Mouse (Mus musculus) kidney, postnatal 36 days (tissue): ENCODE results near the gene G0s2.
A peak's percentile ranks its signal among the peaks of the same experiment; 100 is the strongest.

Experiments
- DNase-seq, 2 experiments: peaks; one replicate each; pipeline ENCODE4 v3.0.0; 2021 to 2022; ENCODE audit warnings: mixed read lengths in 2 of 2

The G0s2 gene

GRCm38 (mm10) chr1:193272916-193273601 lies at the start of gene G0s2:
Gene G0s2 (minus strand): TSS chr1:193273217.
- peak; percentile 86 to 88 for DNase-seq

DNA sequence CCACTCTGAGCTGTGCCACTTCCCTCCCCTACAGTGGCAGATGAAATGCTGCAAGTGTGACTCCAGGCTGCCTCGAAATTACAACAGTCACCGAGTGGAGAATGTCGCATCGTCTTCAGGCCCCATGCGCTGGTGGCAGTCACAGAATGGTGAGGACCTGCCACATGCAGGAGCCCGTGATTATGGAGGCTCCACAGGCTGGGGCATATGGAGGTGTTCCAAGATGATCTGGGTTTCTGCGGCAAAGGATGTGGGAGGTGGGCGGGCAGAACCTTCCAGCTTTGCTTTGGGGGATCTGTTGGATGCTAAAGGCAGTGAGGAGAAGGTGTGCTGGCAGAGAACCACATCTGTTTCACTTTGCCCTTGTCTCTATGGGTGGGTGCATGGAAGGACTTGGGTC lies 47.4 kb upstream of the G0s2 start:
- no peak for DNase-seq

GRCm38 (mm10) chr1:193319721-193320120 lies 46.7 kb upstream of the G0s2 start:
- no peak for DNase-seq

DNA sequence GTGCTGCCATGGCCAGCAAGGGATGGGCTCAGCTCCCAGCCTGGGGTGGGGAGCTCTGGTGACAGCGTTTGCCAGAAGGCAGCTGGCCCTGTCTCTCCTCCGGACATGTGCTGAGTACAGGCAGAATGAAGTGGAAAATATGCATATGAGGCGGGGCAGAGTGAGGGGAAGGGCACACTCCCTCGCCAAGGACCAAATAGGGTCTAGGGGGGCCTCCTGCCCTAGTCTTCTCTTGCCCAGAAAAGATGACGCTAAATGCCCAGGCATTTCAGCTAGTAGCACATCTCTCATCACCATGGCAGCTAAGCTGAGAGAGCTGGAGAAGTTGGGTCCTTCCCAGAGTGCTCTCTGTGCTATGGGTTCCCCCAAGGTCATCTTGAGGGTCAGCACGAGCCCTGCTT lies 44.1 kb upstream of the G0s2 start:
- peak in 1 of 2 experiments; percentile 31 for DNase-seq

GRCm38 (mm10) chr1:193316358-193316750 lies 43.3 kb upstream of the G0s2 start:
- no peak for DNase-seq

DNA sequence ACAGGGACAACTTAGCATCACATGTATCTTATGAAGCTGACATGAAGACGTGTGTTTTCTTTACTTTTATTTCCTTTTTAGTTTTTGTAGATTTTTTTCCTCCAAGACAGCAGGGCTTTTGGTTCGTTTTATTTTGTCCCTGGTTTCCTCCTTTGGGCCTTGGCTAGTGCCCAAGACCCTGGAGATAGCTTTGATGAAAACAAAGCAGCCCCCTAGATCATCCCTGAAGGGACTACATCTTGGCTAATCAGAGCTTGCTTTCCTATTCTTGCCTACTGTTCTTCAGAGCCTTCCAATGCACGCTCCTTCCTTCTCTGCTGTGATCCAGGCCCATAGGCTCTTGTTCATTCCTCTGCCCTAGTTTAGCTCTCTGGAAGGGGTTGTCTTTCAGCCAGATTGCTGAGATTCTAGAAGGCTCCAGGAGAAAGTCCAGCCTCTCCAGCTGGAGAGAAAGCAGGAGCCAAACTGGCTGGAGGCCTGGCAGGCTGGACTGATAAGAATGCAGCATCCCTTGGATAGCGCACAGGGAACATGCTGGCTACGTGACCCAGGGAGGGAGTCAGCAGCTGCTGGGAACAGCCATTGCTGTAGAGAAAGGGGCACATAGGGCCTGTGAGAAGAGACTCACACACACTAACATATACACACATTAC lies 42.8 kb upstream of the G0s2 start:
- peak; percentile 73 to 86 for DNase-seq

- DNase-seq = peak; percentile 84 to 89
Observed at GRCm38 (mm10) chr1:193311596-193311995, 38.6 kb upstream of the G0s2 start.

- peak in 1 of 2 experiments; percentile 30 for DNase-seq
Observed at GRCm38 (mm10) chr1:193310519-193311085, 37.6 kb upstream of the G0s2 start.

DNA sequence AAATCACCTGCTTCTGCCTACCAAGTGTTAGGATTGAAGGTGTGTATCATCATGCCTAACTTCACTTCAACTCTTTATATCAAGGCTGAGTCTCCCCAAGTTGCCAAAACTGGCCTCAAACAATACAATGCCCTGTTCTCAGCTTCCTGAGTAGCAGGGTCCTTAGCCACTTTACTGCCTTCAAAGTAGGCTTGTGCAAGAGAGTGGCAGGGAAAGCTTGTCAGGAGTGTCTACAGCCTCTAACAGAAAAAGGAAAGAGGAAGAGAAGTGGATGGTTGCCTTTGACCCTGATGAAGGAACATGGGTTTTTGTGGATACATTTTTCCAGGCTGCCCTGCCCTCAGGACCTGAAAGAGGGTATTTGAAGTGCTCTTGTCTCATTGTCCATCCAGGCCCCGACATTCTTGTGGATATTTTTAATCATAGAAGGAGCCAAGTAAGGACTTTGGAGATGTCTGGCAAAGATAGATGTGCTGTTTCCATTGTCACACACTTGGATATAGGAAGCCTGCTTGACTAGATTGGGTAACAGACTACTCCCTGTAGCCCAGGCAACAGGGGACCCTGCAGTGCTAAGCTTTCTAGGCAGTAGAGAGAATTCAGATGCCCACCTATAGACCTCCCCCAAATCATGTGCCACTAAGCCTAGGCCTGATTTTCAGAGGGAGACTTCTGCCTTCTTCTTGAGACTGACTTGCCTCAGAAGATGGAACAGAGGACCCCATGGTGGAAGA lies 36.9 kb upstream of the G0s2 start:
- DNase-seq = no peak

DNA sequence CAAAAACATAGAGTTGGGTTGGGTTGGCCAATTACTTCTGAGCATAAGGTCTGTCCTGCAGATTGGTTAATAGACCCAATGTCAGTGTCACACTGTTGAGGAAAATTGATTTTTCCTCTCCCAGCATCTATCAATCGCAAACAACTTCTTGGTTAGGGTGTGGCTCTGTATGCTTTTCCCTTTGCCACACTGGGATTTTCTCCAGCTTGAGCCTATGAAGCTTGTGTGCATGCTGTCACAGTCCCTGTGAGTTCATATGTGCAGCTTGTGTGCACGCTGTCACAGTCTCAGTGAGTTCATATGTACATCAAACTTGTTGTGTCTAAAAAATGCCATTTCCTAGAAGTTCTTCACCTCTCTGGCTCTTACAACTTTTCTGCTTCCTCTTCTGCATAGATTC lies 33.8 kb upstream of the G0s2 start:
- no peak for DNase-seq

GRCm38 (mm10) chr1:193305386-193305785 lies 32.4 kb upstream of the G0s2 start:
- no peak for DNase-seq

- DNase-seq = no peak
Observed at GRCm38 (mm10) chr1:193303096-193303495, 30.1 kb upstream of the G0s2 start.

DNA sequence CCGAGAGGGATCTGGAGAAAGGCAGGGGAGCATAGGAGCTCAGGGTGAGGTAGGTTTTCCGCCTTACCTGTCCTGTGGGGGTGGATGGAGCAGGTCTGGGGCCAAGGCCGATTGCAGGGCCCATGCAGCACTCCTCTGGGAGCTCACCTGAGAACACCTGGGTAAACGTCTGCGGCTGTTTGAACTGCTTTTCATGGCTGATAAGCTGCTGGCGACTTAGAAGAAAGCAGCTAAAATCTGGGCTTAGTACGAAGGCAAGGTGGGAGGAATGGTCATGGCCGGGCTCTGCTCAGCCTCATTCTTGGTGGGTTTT lies 29.0 kb upstream of the G0s2 start:
- DNase-seq = no peak

DNA sequence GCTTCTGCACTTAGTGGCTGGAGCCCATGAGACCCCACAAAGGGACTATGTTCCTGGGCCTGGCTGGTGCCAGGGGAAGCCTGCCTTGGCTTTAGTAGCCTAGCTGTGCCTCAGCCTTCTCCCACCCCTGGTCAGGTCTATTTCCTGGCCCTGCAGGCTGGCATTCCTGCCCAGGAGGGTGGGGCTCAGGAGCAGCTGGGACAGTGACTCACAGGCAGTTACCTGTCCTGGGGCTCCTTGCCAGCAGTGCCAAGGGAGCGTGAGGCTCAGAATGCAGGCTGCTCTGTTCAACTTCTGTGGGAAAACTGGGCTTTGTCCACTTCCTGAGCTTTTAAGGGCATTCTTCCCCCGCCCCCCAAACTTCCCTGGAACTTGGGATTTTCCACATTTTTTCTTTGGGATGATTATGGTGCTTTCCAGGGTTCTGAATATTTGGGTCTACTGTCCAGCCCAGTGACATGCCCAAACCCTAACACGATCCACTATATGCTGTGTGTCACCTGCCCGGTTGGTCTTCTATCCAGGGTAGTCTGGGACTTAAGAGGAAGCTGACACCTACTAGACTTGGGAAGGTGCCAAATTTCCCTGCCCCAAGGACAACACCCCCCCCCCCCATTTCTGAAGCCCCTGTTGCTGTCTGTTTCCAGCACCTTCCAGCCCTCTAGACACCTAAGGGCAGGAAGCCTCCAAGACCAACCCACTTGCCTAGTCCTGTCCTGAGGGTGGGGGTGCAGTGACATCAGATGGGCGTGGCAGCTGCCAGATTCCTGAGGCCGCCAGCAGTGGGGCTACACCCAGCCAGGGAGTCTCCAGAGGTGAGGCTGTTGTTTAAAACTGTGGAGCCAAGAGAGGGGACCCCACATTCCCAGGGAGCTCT lies 28.4 kb upstream of the G0s2 start:
- peak; percentile 25 to 47 for DNase-seq

DNA sequence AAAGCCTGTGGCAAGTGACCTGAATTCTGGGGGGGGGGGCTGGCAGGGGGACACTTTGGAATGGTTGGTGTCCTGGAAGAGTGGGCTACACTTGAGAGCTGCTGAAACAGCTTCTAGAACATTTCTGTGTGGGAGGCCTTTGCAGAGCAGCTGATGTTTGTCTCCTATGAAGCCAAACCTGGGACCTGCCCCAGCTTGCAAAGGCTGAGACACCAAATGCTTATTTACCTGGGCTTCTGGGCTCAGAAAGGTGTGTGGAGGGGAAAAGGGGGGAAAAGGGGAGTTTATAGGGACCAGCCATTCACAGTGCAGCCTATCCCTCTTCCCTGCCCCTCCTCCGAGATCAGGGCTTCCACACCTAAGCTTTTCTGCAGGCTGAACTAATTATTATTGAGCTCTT lies 27.0 kb upstream of the G0s2 start:
- DNase-seq = no peak

- no peak for DNase-seq
Observed at GRCm38 (mm10) chr1:193298141-193298765, 25.2 kb upstream of the G0s2 start.

DNA sequence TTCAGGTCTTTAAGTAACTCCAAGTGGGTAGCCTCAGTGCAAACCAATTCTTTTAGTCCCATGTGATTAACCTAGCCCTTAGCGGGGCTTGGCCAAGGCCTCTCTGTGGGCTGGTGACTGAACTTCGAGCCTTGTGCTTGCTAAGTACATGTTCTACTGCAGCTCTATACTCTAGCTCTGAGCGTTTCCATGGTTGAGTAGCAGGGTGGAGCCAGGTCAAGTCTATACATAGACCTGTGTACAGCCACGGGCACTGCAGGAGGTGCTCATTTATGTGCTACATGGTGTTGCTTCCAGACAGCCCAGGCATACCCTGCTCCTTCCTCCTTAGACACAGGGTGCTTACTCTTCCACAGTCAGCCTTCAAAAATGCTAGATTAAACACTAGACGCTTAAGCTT lies 22.9 kb upstream of the G0s2 start:
- DNase-seq = no peak

- DNase-seq = peak; percentile 35 to 49
Observed at GRCm38 (mm10) chr1:193293926-193294325, 20.9 kb upstream of the G0s2 start.

DNA sequence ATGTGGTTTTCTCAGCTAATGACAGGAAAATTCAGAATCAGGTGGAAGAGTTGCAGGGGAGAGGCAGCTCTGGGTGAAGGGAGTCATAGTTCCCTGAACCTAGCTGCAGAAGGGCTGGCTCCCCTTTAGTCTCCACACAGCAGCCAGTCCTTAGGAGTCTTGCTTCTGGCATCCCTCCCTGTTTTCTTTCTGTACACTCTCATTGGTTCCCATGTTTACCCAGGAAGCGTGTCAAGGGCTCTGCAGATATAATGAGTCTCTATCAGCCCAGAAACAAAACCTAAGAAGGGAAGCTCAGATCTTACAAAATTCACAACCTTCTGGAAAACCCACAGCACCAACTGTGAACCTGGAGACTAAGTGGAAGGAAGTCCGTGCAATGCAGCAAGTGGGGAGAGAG lies 20.0 kb upstream of the G0s2 start:
- DNase-seq = no peak

- no peak for DNase-seq
Observed at GRCm38 (mm10) chr1:193290686-193291085, 17.7 kb upstream of the G0s2 start.

DNA sequence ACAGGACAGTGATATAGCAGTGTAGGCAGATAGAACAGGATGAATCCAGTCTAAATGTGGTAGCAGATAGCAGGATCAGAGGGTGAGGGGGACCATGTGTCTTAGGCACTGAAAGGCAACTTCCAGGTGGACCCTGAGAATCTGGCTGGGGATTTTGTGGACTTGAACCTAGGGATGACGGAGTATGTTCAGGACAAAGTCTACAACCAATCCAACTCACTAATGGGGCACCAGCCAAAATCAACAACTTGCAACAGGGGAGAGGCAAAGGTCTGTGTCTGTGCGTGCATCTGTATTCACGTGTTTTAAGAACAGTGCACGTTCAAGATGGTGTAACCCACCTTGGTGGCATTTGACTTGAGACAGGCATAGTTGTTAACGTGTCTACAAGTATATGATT lies 16.9 kb upstream of the G0s2 start:
- peak; percentile 67 to 78 for DNase-seq

DNA sequence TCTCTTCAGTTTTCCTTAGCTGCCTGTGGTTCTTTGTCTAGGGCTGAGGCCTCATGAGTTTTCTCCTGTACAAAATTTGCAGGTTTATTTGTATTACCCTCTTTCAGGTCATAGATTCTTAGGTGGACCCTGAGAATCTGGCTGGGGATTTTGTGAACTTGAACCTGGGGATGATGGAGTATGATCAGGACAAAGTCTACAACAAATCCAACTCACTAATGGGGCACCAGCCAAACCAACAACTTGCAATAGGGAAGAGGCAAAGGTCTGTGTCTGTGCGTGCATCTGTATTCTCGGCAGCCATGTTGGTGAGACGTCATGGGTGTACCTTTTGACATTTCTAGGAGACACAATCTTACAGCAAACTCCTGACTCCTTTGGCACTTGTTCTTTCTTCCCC lies 16.1 kb upstream of the G0s2 start:
- peak in 1 of 2 experiments; percentile 32 for DNase-seq
